Mouse (Mus musculus) hindbrain, embryonic 12.5 days (tissue): ENCODE measurements around the gene Acap3. TPM values are rescaled to one million over a fixed set of nuclear protein-coding genes. Genes with fewer than 3 reads are reported as not detected.

Source experiments
- ATAC-seq: fragments of 200-750 bp; cut with Nextera tagmentation; 2 replicates; pipeline ENCODE4 v1.8.0; 2017; ENCODE audit warnings: moderate TSS enrichment; ENCODE audit not compliant: low FRiP score
- H3K27ac ChIP-seq: fragments of 300-500 bp; sonication (generic); 2 replicates; pipeline ENCODE4 v1.5.1; 2016; ENCODE audit warnings: mild to moderate bottlenecking
- H3K27me3 ChIP-seq: fragments of 300-500 bp; sonication (generic); 2 replicates; pipeline ENCODE4 v1.6.1; 2016; ENCODE audit warnings: mild to moderate bottlenecking
- H3K36me3 ChIP-seq: fragments of 300-500 bp; sonication (generic); 2 replicates; pipeline ENCODE4 v1.6.1; 2016; ENCODE audit warnings: mild to moderate bottlenecking
- H3K4me1 ChIP-seq: fragments of 300-500 bp; sonication (generic); 2 replicates; pipeline ENCODE4 v1.6.1; 2016
- H3K4me2 ChIP-seq: fragments of 300-500 bp; sonication (generic); replicated peaks from 2 replicates; pipeline ENCODE4 v1.6.1; 2016; ENCODE audit warnings: mild to moderate bottlenecking
- H3K4me3 ChIP-seq: fragments of 300-500 bp; sonication (generic); 2 replicates; pipeline ENCODE4 v1.5.1; 2016; ENCODE audit warnings: mild to moderate bottlenecking
- H3K9ac ChIP-seq: fragments of 300-500 bp; sonication (generic); 2 replicates; pipeline ENCODE4 v1.6.1; 2016; ENCODE audit warnings: mild to moderate bottlenecking, moderate library complexity
- H3K9me3 ChIP-seq: fragments of 300-500 bp; sonication (generic); replicated peaks from 2 replicates; pipeline ENCODE4 v1.6.1; 2016; ENCODE audit warnings: mild to moderate bottlenecking
- WGBS: fragments of 180-500 bp; shearing (Covaris S2); methylation state at CpG from one replicate; pipeline ENCODE4 v1.1.7; 2016; 5-methylcytosine and 5-hydroxymethylcytosine counted together
- polyA plus RNA-seq: library from polyadenylated mRNA; unstranded; fragments of >200 nt; fragmentation: Nextera tagmentation; extraction: Ambion mirVana; gene quantifications from 2 replicates; pipeline ENCODE4 v1.2.1, GENCODE M21; 2016

Acap3 gene
- polyA plus RNA-seq, 1 experiment from 2014 or later = 64.9 TPM

DNA sequence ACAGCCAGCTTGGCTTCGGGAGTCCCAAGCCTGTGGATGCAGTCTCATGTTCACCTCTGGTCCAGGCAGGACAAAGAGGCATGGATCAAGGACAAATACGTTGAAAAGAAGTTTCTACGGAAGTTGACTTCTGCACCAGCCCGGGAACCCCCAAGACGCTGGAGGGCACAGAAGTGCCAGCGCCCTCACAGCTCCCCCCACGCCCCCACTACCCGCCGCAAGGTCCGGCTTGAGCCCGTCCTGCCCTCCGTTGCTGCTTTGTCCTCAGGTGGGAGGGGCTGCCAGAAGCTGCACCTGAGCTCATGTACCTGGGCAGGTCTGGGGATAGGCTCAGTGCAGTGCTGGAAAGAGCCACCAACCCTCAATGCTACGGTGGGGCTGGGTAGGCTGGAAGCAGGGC is 11.6 kb downstream of the Acap3 start:
- Histone ChIP-seq H3K9ac (no peak overlapping the region), H3K36me3 (peaks cover 91% of the 10 kb centered on the region), H3K4me2 (no peak overlapping the region), H3K9me3 (no peaks in the 10 kb centered on the region), H3K27me3 (no peaks in the 10 kb centered on the region), H3K4me1 (no peaks in the 10 kb centered on the region), H3K27ac (no peak overlapping the region), H3K4me3 (no peak overlapping the region)
- WGBS = 96% methylated on average over 13 of the region's 13 CpGs
- ATAC-seq = no peak

DNA sequence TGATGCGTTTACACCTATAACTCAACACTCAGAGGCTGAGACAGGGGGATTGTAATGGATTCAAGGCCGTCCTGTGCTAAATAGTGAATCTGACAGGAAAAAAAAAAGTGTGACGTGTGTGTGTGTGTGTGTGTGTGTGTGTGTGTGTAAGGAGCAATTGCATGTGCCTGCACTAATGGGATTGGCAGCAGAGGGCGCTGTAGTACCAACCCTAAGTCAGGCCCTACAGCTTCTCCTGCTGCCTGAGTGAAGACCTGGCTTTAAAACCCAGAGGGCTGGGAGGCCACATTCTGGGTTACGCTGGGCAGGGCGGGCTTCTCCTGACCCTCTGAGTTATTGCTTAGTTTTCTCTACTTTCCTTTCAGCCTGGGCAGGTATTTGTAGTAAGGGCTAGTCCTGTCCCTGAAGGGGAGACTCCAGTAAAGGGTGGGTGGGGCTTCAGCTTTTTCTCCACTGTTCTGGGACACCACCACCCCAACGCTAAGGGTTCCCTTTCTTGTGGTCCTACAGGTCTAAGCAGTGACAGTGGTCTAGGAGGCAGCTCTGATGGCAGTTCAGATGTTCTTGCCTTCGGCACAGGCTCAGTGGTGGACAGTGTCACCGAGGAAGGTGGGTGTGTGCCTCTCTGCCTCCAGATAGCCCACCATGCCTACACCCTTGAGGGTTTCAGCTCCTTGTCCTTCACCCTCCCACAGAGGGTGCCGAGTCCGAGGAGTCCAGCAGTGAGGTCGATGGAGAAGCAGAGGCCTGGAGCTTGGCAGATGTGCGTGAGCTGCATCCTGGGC is 12.9 kb downstream of the Acap3 start:
- ATAC-seq = no peak
- Histone ChIP-seq H3K4me2 (no peak overlapping the region), H3K9ac (no peak overlapping the region), H3K9me3 (no peaks in the 10 kb centered on the region), H3K27ac (no peak overlapping the region), H3K27me3 (no peaks in the 10 kb centered on the region), H3K4me1 (no peaks in the 10 kb centered on the region), H3K36me3 (peaks cover 79% of the 10 kb centered on the region), H3K4me3 (no peak overlapping the region)
- 91% methylated on average over 13 of the region's 13 CpGs for WGBS

DNA sequence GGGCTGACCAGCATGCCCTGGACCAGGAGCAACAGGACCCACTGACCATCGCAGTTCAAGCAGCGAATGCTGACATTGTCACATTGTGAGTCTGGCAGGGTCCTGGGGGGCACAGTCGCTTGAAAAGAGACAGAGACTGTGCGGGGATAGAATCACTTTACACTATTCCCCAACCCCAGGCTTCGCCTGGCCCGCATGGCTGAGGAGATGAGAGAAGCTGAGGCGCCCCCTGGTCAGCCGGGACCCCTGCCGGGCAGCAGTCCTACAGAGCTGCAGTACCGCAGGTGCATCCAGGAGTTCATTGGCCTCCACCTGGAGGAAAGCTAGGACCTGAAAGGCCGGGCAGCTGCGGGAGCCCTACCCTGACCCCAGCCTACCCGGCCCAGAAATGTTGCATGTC is 14.0 kb downstream of the Acap3 start:
- Histone ChIP-seq H3K27me3 (no peaks in the 10 kb centered on the region), H3K9ac (no peak overlapping the region), H3K9me3 (no peaks in the 10 kb centered on the region), H3K4me2 (no peak overlapping the region), H3K36me3 (peaks cover 67% of the 10 kb centered on the region), H3K27ac (no peak overlapping the region), H3K4me1 (no peaks in the 10 kb centered on the region), H3K4me3 (no peak overlapping the region)
- no peak for ATAC-seq
- WGBS = 89% methylated on average over 13 of the region's 13 CpGs

DNA sequence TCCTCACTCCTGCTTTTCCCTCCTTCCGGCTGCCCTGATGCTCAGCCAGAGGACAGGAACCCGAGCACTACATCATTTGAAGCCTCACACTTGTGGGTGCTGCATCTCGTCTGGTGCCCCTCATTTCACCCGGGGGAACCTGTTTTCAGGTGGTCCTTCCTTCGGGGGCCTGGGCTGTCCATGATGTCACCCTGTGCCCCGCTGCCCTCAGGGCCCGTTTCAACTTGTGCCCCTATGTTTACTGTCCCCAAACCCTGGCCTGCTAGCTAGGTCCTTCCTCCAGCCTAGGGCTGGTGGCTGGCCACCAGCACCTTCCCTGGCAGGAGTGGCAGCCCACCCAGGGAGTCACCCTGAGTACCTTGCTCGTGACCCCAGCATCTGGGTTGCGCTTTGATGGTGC is 14.5 kb downstream of the Acap3 start:
- Histone ChIP-seq H3K4me2 (no peak overlapping the region), H3K4me1 (no peaks in the 10 kb centered on the region), H3K27ac (no peak overlapping the region), H3K9me3 (no peaks in the 10 kb centered on the region), H3K9ac (no peak overlapping the region), H3K36me3 (peaks cover 62% of the 10 kb centered on the region), H3K27me3 (no peaks in the 10 kb centered on the region), H3K4me3 (no peak overlapping the region)
- no peak for ATAC-seq
- 84% methylated on average over 9 of the region's 9 CpGs for WGBS

DNA sequence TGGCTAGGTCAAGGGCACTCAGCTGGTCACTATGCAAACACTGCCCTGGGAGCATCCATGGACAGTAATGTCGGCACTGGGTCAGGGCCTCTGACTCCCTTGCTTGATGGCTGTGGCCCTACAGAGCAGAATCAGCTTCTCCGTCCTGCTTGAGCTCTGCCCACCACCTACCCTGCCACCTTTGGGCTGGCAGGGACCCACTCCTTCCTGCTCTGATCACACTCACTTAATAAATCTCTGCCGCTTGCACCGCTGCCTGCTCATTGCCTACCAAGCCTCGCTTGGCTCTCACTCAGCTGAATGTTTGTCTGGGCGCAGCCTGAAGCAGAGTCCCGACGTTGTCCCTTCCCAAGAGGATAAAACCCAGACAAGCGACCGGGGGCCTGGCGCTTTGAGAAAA is 15.4 kb downstream of the Acap3 start:
- Histone ChIP-seq H3K9me3 (no peaks in the 10 kb centered on the region), H3K4me2 (no peak overlapping the region), H3K4me3 (no peak overlapping the region), H3K27me3 (no peaks in the 10 kb centered on the region), H3K36me3 (peaks cover 54% of the 10 kb centered on the region), H3K27ac (no peak overlapping the region), H3K4me1 (no peaks in the 10 kb centered on the region), H3K9ac (no peak overlapping the region)
- no peak for ATAC-seq
- 86% methylated on average over 11 of the region's 11 CpGs for WGBS

DNA sequence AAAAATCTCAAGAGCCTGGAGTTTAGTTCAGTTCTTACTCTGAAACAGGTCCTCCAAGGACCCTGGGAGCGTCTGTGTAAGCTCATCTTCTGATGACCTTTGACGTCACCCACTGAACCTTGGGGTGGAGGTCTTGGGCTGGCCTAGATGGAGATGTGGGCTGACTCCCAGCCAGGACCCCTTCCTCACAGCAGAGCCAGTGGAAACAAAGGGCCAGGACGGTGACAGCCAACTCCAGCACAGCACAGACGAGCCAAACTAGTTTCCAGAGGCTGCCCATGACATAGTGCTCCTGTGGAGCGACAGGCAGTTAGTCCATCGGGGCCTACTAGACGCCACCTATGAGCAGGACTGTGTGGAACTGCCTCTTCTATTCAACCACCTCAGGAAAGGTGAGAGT is 16.7 kb downstream of the Acap3 start:
- Histone ChIP-seq H3K27ac (no peak overlapping the region), H3K9me3 (no peaks in the 10 kb centered on the region), H3K4me1 (no peaks in the 10 kb centered on the region), H3K36me3 (peaks cover 41% of the 10 kb centered on the region), H3K9ac (no peak overlapping the region), H3K4me2 (no peak overlapping the region), H3K27me3 (no peaks in the 10 kb centered on the region), H3K4me3 (no peak overlapping the region)
- no peak for ATAC-seq
- 81% methylated on average over 7 of the region's 7 CpGs for WGBS

DNA sequence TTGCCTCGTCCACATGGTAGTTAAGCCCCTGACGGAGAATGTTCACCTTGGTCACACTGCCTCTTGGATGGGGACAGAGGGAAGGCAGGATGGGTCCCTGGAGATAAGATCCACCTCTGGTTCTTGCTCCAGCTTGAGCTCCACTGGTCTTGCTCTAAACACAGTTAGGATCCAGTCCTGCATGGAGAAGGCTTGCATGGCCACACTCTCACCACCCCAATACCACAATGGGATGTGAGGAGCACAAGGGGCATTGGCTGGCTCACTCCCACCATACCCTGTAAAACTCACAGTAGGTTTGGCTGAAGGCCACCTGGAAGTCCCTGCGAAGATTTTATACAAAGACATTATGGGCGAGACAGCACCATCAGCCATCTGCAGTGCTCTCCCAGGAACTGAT is 17.1 kb downstream of the Acap3 start:
- peaks cover 36% of the 10 kb centered on the region for H3K36me3 ChIP-seq
- H3K4me3 ChIP-seq = no peak overlapping the region
- no peak overlapping the region for H3K9ac ChIP-seq
- H3K9me3 ChIP-seq = no peaks in the 10 kb centered on the region
- no peak overlapping the region for H3K27ac ChIP-seq
- WGBS = 95% methylated on average over 4 of the region's 4 CpGs
- no peaks in the 10 kb centered on the region for H3K27me3 ChIP-seq
- H3K4me1 ChIP-seq = no peaks in the 10 kb centered on the region
- H3K4me2 ChIP-seq = no peak overlapping the region
- no peak for ATAC-seq

DNA sequence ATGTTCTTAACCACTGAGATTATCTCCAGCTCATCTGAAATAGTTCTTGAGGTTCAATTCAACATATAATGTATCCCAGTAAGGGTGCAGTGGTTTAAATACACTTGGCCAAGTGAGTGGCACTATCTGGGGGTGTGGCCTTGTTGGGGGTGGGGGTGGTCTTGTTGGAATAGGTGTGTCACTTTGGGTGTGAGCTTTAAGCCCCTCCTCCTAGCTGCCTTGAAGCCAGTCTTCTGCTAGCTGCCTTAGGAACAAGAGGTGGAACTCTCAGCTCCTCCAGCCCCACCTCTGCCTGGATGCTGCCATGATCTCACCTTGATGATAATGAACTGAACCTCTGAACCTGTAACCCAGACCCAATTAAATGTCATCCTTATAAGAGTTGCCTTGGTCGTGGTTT is 40.4 kb downstream of the Acap3 start:
- Histone ChIP-seq H3K4me2 (no peak overlapping the region), H3K27me3 (no peaks in the 10 kb centered on the region), H3K9me3 (no peaks in the 10 kb centered on the region), H3K9ac (no peak overlapping the region), H3K4me3 (no peak overlapping the region), H3K4me1 (no peaks in the 10 kb centered on the region), H3K36me3 (no peaks in the 10 kb centered on the region), H3K27ac (no peak overlapping the region)
- no peak for ATAC-seq
- 67% methylated on average over 1 of the region's 1 CpGs for WGBS

DNA sequence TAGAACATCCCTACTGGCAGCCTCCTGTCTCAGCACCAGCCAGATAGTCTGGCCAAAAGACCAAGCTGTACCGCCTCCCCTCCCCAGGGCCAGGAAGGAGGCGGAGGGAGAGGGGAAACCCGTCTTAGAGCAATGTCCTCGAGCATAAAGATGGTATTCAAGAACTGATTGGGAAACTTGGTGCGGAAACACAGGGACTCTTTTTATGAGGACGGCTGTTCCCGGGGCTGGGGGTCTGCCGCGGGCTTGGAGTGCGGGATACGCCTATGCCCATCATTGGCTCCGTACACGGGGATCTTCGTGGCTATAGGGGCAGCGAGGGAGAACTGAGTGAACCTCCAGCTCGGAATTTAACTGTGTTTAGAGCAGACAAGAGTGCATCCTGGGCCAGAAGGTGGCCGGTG is 51.4 kb downstream of the Acap3 start:
- peak overlapping the region; percentile 95 for H3K4me2 ChIP-seq

DNA sequence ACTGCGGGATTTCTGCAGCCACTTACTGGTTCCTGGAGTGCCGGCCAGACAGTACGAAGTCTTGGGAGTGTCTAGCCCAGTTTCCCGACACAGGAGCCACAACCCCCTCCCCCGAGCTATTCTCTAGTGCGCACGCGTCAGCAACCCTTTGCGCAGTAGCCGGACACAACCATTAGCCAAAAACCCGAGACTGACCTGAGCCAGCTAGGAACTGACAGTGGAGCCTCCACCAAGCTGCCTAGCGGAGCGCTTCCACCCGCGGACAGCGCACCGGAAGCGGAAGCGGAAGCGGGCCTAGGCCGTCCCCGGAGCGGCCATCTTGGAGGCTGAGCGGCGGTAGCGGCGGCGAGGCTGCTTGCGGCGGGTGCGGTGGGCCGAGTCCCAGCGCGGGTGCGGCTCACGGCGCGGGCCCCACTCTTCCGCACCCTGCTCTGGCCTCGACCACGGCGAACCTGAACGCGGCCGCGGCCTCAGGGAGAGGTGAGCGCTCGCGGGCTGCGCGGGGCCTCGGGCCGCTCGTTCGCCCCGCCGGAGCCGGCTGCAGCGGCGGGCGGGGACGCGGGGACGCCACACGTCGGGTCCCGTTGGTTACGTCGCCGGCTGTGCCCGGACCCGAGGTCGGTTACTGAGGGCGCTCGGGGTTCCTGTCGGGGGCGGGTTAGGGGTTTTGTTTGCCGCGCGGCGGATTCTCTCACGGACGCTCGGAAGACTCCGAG is 52.1 kb downstream of the Acap3 start, which contains the start of gene Ube2j2:
Ube2j2 (plus strand) TSS at position 298 of the 716 bp plus-strand sequence.
- Histone ChIP-seq H3K9me3 (no peaks in the 10 kb centered on the region), H3K36me3 (peaks cover 18% of the 10 kb centered on the region), H3K4me1 (peaks cover 17% of the 10 kb centered on the region), H3K27ac (peak within 1 kb of the TSS; percentile 88), H3K9ac (peak within 1 kb of the TSS; percentile 91), H3K27me3 (no peaks in the 10 kb centered on the region; the same call in 1 of the 2 replicates), H3K4me2 (peak within 1 kb of the TSS; percentile 95), H3K4me3 (peak within 1 kb of the TSS; percentile 92)
- under 1% methylated on average over 61 of the region's 85 CpGs for WGBS
- ATAC-seq = peak; percentile 98

More for the DNA sequence above, 51.4 kb downstream of the Acap3 start:
- Histone ChIP-seq H3K4me1 (peaks cover 17% of the 10 kb centered on the region), H3K36me3 (peaks cover 13% of the 10 kb centered on the region; the same call in 1 of the 2 replicates), H3K27ac (peak overlapping the region; percentile 88), H3K27me3 (no peaks in the 10 kb centered on the region; the same call in 1 of the 2 replicates), H3K9ac (peak overlapping the region; percentile 91), H3K9me3 (no peaks in the 10 kb centered on the region), H3K4me3 (peak overlapping the region; percentile 92)
- ATAC-seq = peak; percentile 66
- WGBS = 1% methylated on average over 17 of the region's 17 CpGs

DNA sequence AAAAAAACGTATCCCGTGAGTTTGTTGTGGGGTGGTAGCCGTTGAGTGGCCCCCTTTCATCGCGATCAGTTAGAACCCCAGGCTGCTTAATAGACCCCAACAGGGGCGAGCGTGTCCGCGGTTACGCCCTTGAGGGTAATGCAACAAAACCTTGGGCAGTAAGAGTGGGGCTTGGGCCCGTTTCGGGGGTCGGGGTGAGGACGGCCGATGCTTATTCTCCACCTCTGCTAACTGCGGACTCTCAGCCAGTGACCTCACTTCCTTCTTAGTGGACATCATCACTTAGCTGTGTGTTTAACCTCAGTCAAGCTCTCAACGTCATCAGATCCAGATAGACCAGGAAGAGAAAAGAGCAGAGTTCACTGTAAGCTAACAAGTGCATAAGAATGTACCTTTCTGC is 52.6 kb downstream of the Acap3 start:
- ATAC-seq = peak; percentile 14; the same call in 1 of the 2 replicates
- Histone ChIP-seq H3K4me2 (peak overlapping the region; percentile 95), H3K4me1 (peaks cover 17% of the 10 kb centered on the region), H3K27ac (peak overlapping the region; percentile 88; the same call in 1 of the 2 replicates), H3K9me3 (no peaks in the 10 kb centered on the region), H3K4me3 (peak overlapping the region; percentile 92), H3K27me3 (no peaks in the 10 kb centered on the region; the same call in 1 of the 2 replicates), H3K9ac (peak overlapping the region; percentile 91), H3K36me3 (peaks cover 22% of the 10 kb centered on the region)
- WGBS = under 1% methylated on average over 17 of the region's 17 CpGs

DNA sequence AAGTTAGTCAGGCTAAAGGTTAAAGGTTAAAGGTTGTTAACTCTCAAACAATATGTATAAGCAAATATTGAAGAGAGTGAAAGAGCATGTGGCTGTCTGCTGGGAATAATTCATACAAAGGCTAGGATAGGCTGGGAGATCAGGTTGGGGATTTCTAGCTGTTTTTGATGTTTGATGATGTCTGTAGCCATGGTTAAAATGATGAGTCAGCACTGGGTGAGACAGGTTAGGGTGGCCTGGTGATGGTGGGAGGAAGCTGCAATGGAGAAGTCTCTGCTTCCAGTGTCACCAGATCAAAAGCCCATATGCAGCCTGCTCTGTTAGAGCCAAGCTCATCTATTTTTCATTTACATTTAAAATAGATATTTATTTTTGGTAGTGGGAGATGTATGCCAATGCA is 55.5 kb downstream of the Acap3 start:
- no peak overlapping the region for H3K27ac ChIP-seq
- no peak overlapping the region for H3K4me3 ChIP-seq
- ATAC-seq = no peak
- H3K27me3 ChIP-seq = no peaks in the 10 kb centered on the region
- H3K9ac ChIP-seq = no peak overlapping the region
- H3K9me3 ChIP-seq = no peaks in the 10 kb centered on the region
- H3K4me1 ChIP-seq = peaks cover 17% of the 10 kb centered on the region
- H3K36me3 ChIP-seq = peaks cover 51% of the 10 kb centered on the region
- H3K4me2 ChIP-seq = no peak overlapping the region
